Mouse (Mus musculus) limb, embryonic 14.5 days (tissue): ENCODE measurements around the gene Sdk1. TPM values are rescaled to one million over a fixed set of nuclear protein-coding genes. Genes with fewer than 3 reads are reported as not detected.

ENCODE experiments used
- ATAC-seq: fragments of 200-750 bp; cut with Nextera tagmentation; 2 replicates; pipeline ENCODE4 v1.8.0; 2017; ENCODE audit warnings: low read depth, moderate number of reproducible peaks, moderate TSS enrichment; ENCODE audit not compliant: low FRiP score
- DNase-seq: peaks from one replicate; pipeline ENCODE4 v3.0.0-alpha.2; 2015; ENCODE audit warnings: low spot score
- H3K27ac ChIP-seq: fragments of 300-500 bp; sonication (generic); replicated peaks from 2 replicates; pipeline ENCODE4 v1.5.1; 2014; ENCODE audit warnings: low read depth, mild to moderate bottlenecking, low read length, moderate library complexity, mixed read lengths
- H3K27me3 ChIP-seq: fragments of 300-500 bp; sonication (generic); 2 replicates; pipeline ENCODE4 v1.6.1; 2014; ENCODE audit warnings: low read length, mixed read lengths; ENCODE audit not compliant: control insufficient read depth, insufficient read depth
- H3K36me3 ChIP-seq: fragments of 300-500 bp; sonication (generic); 2 replicates; pipeline ENCODE4 v1.6.1; 2014; ENCODE audit warnings: mild to moderate bottlenecking, low read length, moderate library complexity, mixed read lengths; ENCODE audit not compliant: control insufficient read depth, insufficient read depth
- H3K4me1 ChIP-seq: fragments of 300-500 bp; sonication (generic); 2 replicates; pipeline ENCODE4 v1.6.1; 2014; ENCODE audit warnings: antibody characterized with exemption, low read length, mixed read lengths; ENCODE audit not compliant: control insufficient read depth, insufficient read depth
- H3K4me2 ChIP-seq: fragments of 300-500 bp; sonication (generic); replicated peaks from 2 replicates; pipeline ENCODE4 v1.6.1; 2014; ENCODE audit warnings: low read depth, mild to moderate bottlenecking, low read length, moderate library complexity; ENCODE audit not compliant: severe bottlenecking
- H3K4me3 ChIP-seq: fragments of 300-500 bp; sonication (generic); replicated peaks from 2 replicates; pipeline ENCODE4 v1.5.1; 2014; ENCODE audit warnings: low read length
- H3K9ac ChIP-seq: fragments of 300-500 bp; sonication (generic); 2 replicates; pipeline ENCODE4 v1.6.1; 2014; ENCODE audit warnings: mild to moderate bottlenecking, low read depth, low read length, moderate library complexity; ENCODE audit not compliant: severe bottlenecking
- H3K9me3 ChIP-seq: fragments of 300-500 bp; sonication (generic); 2 replicates; pipeline ENCODE4 v1.6.1; 2016; ENCODE audit warnings: low read length; ENCODE audit not compliant: control insufficient read depth
- POLR2A ChIP-seq: fragments of 200-500 bp; IDR thresholded peaks from 2 replicates; pipeline ENCODE4 v1.8.0; 2012; ENCODE audit warnings: inconsistent platforms, mild to moderate bottlenecking, moderate library complexity, borderline replicate concordance; ENCODE audit not compliant: insufficient read depth, insufficient read length; ENCODE audit errors: extremely low read depth
- WGBS: fragments of 180-500 bp; shearing (Covaris S2); extraction: QIAGEN DNeasy Blood & Tissue Kit; methylation state at CpG from one replicate; pipeline ENCODE4 v1.1.7; 2014; 5-methylcytosine and 5-hydroxymethylcytosine counted together
- polyA plus RNA-seq, 2 experiments: library from polyadenylated mRNA; depleted of rRNA in 1 of 2; stranded (reverse) in 1 of 2; unstranded in 1 of 2; fragments of >200 nt; fragmentation: Nextera tagmentation in 1 of 2; extraction: Ambion mirVana in 1 of 2; gene quantifications; 2 replicates each; pipeline versions ENCODE4 v1.2.1 to v1.2.3; 2012 to 2014

The Sdk1 gene
- polyA plus RNA-seq, 2 experiments, result 2.8 to 7.2 TPM

DNA sequence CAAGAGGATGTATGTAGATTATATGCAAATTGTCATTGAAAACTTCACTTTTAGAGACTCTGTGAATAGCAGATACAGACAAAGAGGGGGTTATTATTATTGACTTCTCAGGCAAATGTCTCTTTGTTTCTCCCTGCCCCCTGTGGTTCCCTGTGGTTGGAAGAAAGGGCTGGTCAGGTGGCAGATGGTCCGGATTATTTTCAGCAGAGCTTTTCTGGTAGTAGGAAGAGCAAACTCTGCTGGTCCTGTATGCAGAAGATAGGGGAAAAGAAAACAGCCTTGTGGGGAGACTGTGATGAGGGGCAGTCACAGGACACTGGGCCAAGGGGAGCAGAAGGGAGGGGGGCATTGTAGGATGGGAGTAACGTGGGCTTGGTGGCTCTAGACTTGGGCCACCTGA lies 147.2 kb downstream of the Sdk1 start:
- H3K4me2 ChIP-seq, result no peak overlapping the region
- 61% methylated on average over 2 of the region's 2 CpGs for WGBS
- no peaks in the 10 kb centered on the region for H3K36me3 ChIP-seq
- H3K9ac ChIP-seq, result no peak overlapping the region
- H3K9me3 ChIP-seq, result no peaks in the 10 kb centered on the region
- H3K4me1 ChIP-seq, result no peaks in the 10 kb centered on the region
- no peak overlapping the region for H3K4me3 ChIP-seq
- ATAC-seq (no peak), DNase-seq (no peak)
- no peak for TF ChIP-seq POLR2A
- H3K27me3 ChIP-seq, result no peaks in the 10 kb centered on the region
- H3K27ac ChIP-seq, result no peak overlapping the region

DNA sequence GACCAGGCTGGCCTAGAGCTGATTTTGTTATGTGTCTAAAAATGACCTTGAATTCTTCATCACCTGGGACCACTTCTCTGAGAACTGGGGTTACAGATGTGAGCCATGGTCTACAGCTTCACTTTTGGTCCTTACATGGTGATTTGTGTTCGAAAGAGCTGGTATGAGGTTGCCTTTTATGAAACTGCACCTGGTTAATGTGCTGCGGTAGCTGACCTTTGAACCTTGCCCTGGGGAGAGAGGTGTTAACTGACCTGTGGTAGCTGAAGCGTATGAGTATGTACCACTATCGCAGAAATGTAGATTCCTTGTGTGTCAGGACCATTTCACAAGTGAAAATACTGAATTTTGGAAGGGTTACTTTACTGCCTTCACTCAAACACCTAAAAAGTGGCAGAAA lies 149.3 kb downstream of the Sdk1 start:
- DNase-seq (no peak), ATAC-seq (no peak)
- WGBS, result 55% methylated on average over 4 of the region's 4 CpGs
- no peaks in the 10 kb centered on the region for H3K9me3 ChIP-seq
- H3K27ac ChIP-seq, result no peak overlapping the region
- H3K4me1 ChIP-seq, result no peaks in the 10 kb centered on the region
- no peak for TF ChIP-seq POLR2A
- no peak overlapping the region for H3K4me2 ChIP-seq
- H3K4me3 ChIP-seq, result no peak overlapping the region
- no peak overlapping the region for H3K9ac ChIP-seq
- no peaks in the 10 kb centered on the region for H3K27me3 ChIP-seq
- H3K36me3 ChIP-seq, result no peaks in the 10 kb centered on the region

DNA sequence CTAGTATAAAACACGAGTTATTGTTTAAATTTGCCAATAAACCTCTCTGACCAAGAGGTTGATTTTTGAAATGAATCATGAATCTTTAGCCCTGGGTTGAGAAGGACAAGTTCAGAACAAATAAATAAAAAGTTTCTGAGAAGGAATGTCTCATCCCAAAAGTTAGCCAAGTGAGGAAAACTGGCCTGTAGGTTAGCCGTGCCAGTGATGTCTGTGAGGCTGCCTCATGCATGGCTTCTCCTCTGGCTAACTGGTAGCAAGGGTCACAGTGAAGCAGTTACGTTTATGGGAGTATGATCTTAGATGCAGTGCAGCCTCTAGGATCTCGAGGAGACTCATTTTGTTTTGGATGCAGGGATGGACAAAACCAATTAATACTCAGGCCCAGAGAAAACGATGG lies 149.9 kb downstream of the Sdk1 start:
- no peak overlapping the region for H3K4me2 ChIP-seq
- H3K27me3 ChIP-seq, result no peaks in the 10 kb centered on the region
- no peak overlapping the region for H3K4me3 ChIP-seq
- TF ChIP-seq POLR2A, result no peak
- 70% methylated on average over 5 of the region's 5 CpGs for WGBS
- no peaks in the 10 kb centered on the region for H3K9me3 ChIP-seq
- no peaks in the 10 kb centered on the region for H3K36me3 ChIP-seq
- no peak overlapping the region for H3K27ac ChIP-seq
- H3K4me1 ChIP-seq, result no peaks in the 10 kb centered on the region
- DNase-seq, result no peak
- no peak for ATAC-seq
- H3K9ac ChIP-seq, result no peak overlapping the region

DNA sequence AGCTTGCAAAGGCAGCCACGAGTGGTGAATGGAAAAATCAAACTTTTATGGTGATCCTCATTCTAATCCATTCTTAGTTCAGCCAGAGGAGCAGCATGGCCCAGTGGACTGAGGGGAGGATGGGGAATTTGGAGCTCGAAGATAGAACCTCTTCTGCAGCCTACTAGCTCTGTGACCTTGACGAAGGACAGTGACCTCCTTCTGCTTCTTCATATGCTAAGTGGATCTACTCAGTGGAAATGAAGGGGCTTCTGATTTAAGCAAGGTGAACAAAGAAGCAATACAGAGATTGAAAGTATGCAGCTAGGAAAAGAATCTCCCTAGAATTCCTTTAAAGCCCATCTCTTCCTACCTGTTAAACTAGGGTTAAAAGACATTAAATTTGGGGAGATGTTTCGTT lies 152.6 kb downstream of the Sdk1 start:
- Histone ChIP-seq H3K4me3 (no peak overlapping the region), H3K4me1 (no peaks in the 10 kb centered on the region), H3K4me2 (no peak overlapping the region), H3K9ac (no peak overlapping the region), H3K27me3 (no peaks in the 10 kb centered on the region), H3K27ac (no peak overlapping the region), H3K36me3 (no peaks in the 10 kb centered on the region), H3K9me3 (no peaks in the 10 kb centered on the region)
- ATAC-seq, result no peak
- 84% methylated on average over 4 of the region's 4 CpGs for WGBS
- TF ChIP-seq POLR2A, result no peak
- DNase-seq, result no peak

DNA sequence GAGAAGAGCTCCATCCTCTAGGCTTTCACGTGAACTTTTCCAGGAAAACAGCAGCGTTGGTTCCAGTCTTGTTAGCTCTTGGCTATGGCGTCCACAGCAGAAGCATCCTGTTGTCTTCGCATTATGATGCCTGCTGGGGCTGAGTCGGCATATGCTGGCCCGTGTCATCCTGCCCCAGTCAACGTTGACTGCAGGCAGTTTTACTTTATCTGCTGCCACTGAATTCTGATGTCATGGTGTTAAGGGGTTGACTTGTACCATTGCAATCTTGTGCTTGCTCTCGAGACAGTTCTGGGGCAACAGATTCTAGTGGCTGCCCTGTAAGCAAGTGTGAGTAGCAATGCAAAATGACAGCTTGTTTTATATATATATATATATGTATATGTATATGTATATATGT lies 153.3 kb downstream of the Sdk1 start:
- Histone ChIP-seq H3K4me2 (no peak overlapping the region), H3K4me1 (no peaks in the 10 kb centered on the region), H3K27ac (no peak overlapping the region), H3K27me3 (no peaks in the 10 kb centered on the region), H3K36me3 (no peaks in the 10 kb centered on the region), H3K4me3 (no peak overlapping the region), H3K9me3 (no peaks in the 10 kb centered on the region), H3K9ac (no peak overlapping the region)
- WGBS, result 95% methylated on average over 8 of the region's 8 CpGs
- no peak for TF ChIP-seq POLR2A
- ATAC-seq, result no peak
- DNase-seq, result no peak

DNA sequence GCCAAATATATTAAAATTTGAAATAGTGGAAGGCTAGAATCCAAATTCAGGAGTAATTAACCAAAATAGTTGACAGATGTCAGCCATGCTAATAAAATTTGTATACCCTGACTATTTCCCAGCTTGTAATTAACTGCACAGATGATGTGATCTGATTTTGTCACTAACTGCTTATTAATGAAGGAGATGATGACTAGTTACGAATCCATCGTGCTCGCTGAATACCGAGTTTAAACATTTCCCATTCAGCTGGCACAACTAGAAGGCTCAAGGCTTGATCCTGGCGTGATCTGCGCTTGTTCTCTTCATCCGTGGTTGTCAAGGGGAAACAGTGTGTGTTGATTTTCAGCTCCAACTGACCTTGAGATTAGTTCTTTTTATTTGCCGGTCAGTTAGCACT lies 162.5 kb downstream of the Sdk1 start:
- no peak overlapping the region for H3K4me3 ChIP-seq
- no peaks in the 10 kb centered on the region for H3K36me3 ChIP-seq
- no peak for TF ChIP-seq POLR2A
- H3K27me3 ChIP-seq, result no peaks in the 10 kb centered on the region
- H3K27ac ChIP-seq, result no peak overlapping the region
- DNase-seq (no peak), ATAC-seq (no peak)
- no peak overlapping the region for H3K9ac ChIP-seq
- WGBS, result 73% methylated on average over 8 of the region's 8 CpGs
- no peaks in the 10 kb centered on the region for H3K9me3 ChIP-seq
- peaks cover 4% of the 10 kb centered on the region; the same call in 1 of the 2 replicates for H3K4me1 ChIP-seq
- no peak overlapping the region for H3K4me2 ChIP-seq
